Mouse (Mus musculus): ENCODE results near the gene Cpt1a. TPM values are rescaled to one million over a fixed set of nuclear protein-coding genes. Genes with fewer than 3 reads are reported as not detected.
A peak's percentile ranks its signal among the peaks of the same experiment; 100 is the strongest.

The Cpt1a gene
- total RNA-seq (2021), result 10 to 100 TPM; 20.5 to 23.3 TPM

DNA sequence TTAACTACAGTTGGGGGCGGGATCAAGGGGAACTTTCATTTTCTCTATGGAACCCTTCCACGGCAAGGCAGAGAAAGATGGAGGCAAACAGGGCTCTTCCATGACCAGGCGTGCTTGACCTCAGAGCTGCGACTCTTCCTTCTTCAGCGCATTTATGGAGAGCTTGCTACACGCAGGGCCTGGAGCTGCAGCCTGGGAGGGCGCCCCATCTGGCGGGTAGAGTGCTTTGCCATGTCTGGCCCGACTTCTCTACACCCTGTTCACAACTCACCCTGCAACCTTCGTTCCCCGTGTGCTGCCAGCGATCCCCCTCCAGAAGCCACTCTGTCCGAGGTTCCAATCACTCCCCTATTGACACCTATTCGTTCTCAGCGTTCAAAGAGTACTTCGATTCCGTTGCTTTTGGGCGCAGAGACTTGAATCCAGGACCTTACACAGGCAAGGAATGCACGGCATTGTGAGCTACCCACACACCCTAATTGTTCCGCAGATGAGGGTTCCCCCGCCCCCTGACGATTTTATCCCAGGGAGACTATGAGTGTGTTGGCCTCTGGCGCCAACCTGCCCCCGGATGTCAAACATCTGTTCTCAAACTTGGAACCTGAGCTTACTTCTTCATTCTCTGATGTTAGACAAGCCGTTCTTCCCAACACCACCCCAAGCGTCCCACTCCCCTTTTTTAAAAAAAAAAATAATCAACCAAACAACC lies at the start of gene Cpt1a:
Cpt1a (plus strand) TSS at position 74 of the 709 bp plus-strand sequence.
- no peak for DNase-seq

- no peak for DNase-seq
Observed at GRCm38 (mm10) chr19:3273331-3273730, 48.8 kb upstream of the Cpt1a start.

DNA sequence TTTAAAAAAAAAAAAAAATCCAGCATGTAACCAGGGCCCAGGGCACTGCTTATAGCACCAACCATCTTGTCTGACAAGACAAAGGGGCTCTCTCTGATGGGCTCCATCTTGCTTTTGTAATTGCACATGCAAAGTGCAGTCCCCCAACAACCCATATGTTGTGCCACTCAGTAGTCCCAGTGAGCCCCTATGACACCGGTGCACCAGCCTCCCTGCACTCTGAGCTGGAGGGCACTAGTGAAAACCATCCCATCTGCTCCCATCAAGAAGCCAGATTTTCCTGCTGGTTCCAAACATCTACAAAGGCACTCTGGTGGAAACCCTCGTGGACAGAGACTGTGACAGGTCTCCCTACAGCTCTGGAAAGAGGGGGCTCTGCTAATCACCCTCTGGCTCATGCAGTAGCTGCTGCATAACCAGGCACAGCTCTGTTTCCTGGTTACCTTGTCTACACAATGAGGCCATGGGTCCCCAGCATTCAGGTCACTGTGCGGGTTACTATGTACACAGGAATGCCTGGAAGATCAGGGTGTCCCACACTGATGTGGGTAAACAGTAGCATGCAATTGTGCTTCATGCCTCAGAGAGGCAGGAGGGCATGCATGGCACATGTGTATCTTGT lies 46.3 kb upstream of the Cpt1a start:
- no peak for DNase-seq

- no peak for DNase-seq
Observed at GRCm38 (mm10) chr19:3281886-3282285, 40.2 kb upstream of the Cpt1a start.

- peak; percentile 90 to 92 for DNase-seq
Observed at GRCm38 (mm10) chr19:3282572-3283467, 39.3 kb upstream of the Cpt1a start, which contains the start of the genes Mrpl21 and Ighmbp2. Mrpl21 (plus strand) TSS chr19:3282901. Ighmbp2 (minus strand) TSS chr19:3283017.

DNA sequence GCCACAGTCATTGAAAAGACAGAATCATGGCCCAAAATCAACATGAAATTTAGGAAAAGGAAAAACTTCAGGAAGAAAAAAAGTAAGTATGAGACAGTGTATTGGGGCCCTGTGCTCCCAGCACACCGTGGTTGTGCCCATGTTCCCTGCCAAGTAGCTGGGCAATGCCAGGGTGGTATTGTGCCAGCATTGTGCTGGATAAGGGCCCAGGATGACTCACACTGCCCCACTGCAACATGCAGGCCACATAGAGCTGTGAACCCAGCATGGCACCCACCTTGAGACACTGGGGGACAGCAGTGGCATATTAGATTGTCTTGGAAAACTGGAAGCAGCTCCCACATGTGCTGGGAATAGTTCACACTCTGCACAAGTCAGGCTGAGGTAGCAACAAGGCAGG lies 33.1 kb upstream of the Cpt1a start:
- DNase-seq, result no peak

DNA sequence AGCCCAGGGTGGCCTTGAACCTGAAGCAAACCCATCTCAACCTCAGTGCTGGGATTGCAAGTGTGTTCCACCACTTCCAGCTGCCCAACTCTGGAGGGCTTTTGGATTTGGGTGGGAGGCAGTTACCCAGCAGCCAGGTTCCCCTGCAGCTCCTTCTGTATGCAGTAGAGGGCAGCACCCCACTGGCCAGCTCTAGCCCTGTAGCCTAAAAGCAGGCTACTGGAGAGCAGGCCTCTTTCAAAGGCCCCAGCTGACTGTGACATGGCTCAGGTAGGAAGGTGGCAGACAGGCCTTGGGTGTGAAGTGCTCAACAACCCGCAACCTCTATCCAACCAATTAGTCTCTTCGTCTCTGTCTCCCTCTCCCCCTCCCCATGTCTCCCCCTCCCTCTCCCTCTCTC lies 30.1 kb upstream of the Cpt1a start:
- peak; percentile 43 to 45 for DNase-seq

DNA sequence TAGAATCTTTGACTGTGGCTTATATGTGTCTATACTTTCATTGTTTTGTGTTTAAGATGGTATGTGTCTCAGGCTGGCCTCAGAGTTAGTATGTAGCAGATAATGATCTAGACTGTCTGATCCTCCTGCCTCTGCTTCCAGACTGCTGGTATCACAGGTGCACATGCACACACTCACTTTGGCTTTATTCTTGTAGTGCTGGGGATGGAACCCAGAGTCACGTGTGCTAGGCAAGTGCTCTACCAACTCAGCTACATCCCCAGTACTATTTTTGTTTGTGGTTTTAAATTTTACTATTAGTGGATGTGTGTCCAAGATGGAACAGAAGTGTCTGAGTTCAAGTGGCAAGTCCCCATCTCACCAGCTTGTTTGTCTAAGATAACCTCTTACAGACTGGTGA lies 29.1 kb upstream of the Cpt1a start:
- DNase-seq, result no peak

DNA sequence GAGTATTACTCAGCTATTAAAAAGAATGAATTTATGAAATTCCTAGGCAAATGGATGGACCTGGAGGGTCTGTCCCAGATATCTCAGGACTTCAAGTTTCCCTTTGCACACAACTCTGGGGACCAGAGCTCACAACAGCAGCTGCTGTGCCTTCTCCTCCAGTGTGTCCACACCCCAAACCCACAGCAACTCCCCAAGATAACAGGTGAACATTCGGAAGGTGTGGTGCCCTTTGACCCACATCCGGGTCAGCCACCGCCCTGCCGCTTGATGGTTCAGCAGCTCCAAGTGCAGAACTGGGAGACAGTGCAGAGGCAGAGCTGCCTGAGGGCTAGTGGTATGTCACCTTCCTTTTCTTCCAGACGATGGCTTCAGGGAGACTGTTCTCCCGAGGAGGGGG lies 26.9 kb upstream of the Cpt1a start:
- DNase-seq, result no peak

DNA sequence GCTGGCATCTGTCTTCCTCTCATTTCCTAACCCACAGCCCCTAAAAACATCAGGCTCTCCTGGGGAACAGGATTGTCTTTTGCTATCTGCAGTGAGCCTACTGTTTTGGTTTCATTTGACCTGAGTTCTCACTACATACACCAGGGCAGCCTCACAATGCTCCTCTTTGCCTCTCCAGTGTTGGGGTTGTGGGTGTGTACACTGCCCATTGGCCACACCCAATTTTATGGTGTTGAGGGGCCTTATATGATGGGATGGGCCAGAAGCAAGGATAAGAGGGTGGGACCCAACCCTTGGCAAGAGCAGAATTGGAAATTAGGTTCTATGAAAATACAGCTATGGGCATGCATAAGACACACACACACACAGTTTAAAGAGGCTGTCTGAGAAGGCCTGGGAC lies 25.1 kb upstream of the Cpt1a start:
- no peak for DNase-seq

- no peak for DNase-seq
Observed at GRCm38 (mm10) chr19:3297775-3298174, 24.4 kb upstream of the Cpt1a start.

DNA sequence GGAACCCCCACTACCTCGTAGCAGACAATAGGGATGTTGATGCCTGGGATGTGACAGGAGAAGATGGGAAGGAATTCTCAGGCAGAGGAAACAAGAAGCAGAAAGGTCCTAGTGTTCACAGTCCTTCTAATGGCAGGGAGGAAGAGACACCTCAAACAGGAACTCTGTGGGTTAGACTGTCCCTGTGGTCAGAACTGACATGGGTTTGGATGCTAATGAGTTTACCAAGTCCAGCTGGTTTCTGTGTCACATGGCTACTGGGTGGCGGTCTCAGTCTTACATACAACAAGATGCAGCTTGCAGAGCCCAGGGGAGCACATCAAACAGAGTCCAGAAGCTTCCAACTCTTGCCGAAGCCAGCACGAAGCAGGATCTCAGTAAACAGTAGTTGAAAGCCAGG lies 18.1 kb upstream of the Cpt1a start:
- DNase-seq, result no peak

- no peak for DNase-seq
Observed at GRCm38 (mm10) chr19:3307175-3307949, 14.8 kb upstream of the Cpt1a start.

DNA sequence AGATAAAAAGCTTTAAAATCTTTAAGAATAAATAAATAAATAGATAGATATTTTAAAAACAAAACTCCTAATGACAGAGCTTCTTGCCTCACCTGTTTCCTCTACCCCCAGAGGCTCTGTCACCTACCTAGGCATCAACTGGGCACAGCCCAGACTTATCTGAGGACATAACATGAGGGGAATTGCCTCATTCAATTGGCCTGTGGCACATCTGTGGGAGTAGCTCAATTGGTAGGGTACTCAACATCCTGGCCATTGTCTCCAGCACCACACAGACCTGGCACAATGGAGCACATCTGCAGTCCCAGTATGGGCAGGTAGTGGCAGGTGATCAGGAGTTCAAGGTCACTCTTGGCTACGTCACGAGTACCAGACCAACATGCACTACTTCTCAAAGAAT lies 2.8 kb upstream of the Cpt1a start:
- DNase-seq, result no peak

- no peak for DNase-seq
Observed at GRCm38 (mm10) chr19:3320086-3320485, 2.0 kb upstream of the Cpt1a start.

DNA sequence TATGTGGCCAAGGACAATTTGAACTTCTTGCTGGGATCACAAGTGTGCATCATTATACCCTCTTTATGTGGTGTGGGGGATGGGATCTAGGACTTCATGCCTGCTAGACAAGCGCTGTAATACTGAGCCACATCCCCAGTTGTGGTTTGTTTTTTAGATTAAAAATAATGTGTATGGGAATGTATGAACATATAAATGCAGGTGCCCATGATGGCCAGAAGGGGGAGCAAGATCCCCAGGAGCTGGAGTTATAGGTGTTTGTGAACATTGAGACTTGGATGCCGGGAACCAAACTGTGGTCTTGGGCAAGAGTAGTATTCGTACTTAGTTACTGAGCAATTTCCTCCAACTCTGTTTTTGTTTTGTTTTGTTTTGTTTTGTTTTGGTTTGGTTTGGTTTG lies 1.3 kb upstream of the Cpt1a start:
- DNase-seq, result no peak

- no peak for DNase-seq
Observed at GRCm38 (mm10) chr19:3321617-3322016, 517 bp upstream of the Cpt1a start.

GRCm38 (mm10) chr19:3323201-3323621 lies 1.1 kb downstream of the Cpt1a start:
- peak; percentile 63 to 64 for DNase-seq

DNA sequence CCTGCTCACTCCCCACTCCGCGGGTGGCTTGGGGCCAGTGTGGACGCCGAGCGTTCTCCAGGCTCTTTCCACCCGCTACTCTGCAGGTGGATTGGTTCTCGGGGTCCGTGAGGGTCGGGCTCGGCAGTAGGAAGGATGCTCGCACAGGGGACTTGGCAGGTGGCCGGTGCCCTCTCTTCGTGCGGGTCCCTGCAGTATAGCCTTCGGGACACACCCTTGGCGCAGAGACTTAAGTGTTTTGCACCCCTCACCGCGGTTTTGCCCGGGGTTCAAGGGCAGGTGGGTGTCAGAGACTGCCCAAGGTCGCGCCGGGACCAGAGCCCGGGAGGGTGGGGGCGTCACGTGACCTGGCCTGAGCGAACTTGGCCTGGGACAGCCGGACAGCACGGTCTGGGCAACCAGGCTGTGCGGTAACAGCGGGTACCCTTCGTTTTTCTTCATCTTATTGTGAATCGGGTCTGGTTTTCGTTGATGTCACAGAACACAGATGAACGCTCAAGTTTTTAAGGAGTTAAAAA lies 1.7 kb downstream of the Cpt1a start:
- DNase-seq, result peak; percentile 39 to 42

DNA sequence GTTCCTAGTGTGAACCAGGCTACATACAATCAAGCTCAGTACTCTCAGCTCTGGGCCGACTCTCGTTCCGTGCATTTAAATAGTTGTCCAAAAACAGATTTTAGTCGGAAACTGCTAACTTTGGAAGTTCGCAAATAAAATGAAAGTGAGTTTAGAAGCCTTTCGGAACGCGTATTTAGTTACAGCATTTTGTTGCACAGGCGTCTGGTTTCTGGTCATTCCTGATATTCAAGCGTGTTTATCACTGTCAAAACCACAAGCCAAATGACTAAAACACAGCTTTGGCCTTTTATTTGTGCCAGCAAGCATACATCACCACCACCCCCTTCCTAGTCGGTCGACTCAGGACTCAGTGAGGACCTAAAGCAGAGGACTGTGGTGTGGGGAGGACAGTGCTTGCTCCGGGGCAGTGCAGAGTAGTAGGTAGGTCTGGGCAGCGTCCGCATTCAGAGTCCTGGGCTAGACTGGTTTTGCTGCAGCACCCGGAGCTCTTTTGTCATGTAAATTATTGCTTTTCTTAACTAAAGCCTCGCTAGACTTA lies 2.2 kb downstream of the Cpt1a start:
- DNase-seq, result no peak

DNA sequence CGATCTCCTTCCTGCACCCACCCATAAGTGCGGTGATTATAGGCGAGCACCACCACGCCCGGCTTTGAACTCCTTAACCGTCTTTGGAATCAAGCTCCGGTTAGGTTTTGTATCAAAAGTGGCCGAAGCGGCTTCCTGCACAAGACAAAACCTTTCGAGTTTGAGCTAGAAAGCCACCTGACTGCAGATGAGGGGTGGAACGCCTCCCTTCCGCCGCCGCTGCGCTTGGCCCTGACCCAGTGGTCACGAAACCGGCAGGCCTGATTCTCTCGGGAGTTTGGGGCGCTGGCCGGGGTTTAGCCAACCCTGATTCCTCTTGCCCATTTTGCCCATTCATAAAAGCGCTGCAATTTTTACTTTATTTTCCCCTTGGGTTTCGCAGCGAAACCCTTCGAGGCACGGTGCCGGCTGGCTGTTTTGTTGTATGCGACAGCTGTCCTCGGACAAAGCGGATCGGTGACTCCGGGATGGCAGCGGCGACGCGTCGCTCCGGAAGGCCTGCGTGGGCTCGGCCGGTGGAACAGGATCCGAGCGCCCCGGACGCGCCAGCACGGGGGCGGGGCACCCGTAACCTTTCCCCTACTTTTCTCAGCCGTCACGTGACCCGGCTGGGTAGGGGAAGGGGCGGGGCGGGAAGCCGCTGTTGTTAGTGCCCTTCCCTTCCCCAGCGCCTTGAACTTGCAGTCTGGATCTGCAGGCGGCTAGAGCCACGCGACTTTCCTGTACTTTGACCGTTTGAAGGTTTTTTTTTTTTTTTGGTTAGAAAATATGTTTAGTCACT lies 3.0 kb downstream of the Cpt1a start:
- DNase-seq, result peak; percentile 76 to 77

Measured in layer of hippocampus, postnatal 36 days (tissue).